Mouse (Mus musculus) cerebellum, postnatal 4 days (tissue): Measurements from ENCODE around the gene Dhx40.
"Not testable (repeated sequence)": the region's sequence is repeated elsewhere in the genome, so short reads cannot be mapped to it uniquely, and the experiment has no call there.

Experiments
- DNase-seq, 2 experiments: peaks; one replicate each; pipeline ENCODE4 v3.0.0; 2022; ENCODE audit warnings: low spot score in 2 of 2, mixed read lengths in 1 of 2

Gene Dhx40

DNA sequence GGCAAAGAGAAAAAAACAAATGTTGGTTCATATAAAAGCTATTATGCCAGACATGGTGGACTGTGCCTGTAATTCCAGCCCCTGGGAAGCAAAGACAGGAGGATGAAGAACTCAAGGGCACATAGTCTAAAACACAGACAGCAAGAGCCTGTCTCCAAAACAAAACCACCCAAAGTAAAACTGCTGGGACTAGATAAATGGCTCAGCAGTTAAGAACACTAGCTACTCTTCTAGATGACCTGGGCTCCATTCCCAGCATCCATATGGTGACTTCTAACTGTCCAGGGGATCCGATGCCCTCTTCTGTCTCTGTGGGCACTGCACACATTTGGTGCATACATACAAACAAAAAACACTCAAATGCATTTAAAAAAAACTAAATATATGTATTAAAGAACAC is 56.5 kb downstream of the Dhx40 start:
- no peak for DNase-seq

DNA sequence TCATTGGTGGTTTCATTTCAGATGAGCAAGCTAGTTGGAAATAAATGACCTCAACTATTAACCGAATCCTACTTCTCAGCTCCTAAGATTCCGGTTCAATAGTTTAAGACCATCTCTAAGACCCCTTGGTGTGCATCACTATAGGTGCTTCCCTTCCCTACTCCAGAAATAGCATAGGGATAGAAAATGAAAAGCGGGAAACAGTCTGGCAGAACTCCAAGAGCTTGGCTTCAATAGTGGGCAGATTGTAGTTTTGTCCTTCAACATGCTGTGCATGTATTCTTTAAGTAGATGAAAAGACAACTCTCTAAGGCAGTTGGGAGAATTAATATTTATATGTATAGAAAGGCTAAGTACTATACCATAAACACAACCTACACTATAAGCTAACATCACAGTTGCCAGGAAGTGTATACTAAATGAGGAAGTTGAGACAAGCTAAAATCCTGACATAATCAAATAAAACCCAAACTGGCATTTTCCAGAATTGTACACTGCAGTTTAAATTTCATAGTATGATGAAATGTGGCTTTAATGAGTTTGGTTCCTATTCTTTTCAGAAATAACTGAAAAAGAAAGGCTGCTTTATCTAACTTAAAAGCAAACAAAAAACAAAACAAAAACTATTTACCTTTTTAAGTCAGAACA is 57.6 kb downstream of the Dhx40 start:
- DNase-seq, result no peak

DNA sequence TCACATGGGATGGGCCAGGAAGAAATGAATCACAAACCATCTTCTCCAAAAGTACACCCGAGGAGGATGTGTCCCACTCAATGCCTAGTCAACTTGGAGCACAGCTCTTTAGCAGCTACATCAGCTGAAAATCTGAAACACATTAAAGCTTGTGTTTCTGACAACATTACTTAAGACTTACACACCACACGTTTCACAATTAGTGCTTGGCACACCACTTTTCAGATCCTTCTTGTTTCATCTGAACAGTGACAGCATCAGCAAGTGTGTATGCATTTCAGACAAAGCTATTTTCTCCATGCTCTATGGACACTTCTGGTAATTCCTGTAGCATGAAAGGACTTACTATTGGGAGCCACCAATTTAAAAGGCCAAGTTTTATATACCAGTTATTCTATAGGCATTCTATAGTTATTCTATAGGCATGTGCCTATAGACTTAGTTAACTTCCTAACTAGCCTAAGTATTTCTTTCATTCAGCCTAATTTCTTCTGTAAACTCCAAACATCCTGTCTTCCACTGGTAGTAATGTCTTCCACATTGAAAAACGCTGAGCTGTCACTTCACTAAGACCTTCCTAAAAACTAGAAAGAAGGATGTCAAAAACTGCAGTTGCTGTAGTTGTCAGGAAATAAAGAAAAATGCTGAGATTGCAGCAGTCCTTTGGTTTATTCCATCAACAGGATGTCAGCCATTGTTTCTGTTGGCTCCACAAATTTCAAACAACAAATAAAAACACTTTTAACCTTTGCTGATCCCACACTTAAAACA is 61.7 kb downstream of the Dhx40 start:
- no peak for DNase-seq

DNA sequence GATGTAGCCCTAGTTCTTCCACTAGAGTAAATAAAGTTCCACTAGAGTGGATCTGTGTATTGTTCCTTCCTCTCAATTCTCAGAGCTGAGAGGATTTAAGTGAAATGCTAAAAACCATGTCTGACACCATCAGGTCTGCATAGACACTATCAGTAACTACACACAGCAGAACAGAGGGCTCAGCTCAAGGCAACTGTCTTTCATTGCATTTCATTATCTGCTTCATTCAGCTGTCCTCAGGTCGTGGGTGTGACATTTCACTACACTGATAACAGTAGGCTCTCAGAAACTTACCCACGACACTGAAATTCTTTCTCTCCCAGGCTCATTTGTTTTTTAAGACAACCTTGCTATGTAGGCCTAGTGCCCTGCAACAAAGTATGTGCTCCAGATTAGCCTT is 64.9 kb downstream of the Dhx40 start:
- no peak for DNase-seq

DNA sequence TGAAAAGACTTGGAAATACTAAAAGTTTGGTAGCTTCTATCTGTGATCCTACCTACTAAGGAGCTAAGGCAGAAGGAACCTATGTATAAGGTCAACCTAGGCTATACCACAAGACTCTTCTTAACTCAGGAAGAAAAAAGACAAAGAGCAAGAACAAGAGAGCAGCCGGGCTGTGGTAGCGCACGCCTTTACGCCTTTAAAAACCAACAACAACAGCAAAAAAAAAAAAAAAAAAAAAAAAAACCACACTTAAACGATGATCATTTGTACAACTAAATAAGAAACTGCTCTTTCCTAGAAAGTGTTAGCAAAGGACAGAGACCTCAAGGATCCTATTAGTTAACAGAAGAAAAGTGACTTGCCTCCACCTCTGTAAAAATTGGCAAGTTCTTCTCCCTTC is 66.0 kb downstream of the Dhx40 start:
- DNase-seq, result no peak

DNA sequence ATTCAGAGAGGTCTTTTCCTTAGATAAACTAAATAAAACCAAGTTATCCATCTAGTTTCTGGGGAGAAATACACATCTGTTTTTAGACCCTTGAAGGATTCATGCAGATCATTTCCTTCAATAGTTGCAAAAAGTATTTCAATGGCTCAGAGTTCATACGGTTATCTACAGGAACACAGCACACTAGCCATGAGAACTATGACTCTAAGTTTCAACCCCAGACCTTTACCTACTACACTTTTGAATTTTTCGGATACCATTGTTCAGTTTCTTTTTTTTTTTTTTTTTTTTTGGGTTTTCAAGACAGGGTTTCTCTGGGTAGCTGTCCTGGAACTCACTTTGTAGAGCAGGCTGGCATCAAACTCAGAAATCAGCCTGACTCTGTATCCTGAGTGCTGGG is 68.1 kb downstream of the Dhx40 start:
- no peak for DNase-seq

DNA sequence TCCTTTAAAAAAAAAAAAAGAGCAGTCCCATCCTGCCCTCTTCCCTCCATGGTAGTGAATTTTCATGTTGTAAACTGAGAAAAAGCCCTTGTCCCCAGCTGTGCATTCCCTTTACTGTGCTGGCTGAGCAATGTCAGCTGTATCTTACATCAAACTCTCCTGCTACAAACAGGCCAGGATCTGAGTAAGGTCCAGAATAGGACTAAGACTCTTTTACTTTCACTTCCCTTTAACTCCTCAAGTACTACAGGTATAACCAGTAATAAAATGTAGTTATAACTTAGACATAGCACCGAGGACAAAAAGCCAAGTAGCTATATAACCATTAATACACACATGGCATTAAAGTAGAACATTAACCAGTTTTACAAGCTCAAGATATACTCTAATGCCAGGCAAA is 68.6 kb downstream of the Dhx40 start:
- no peak for DNase-seq

DNA sequence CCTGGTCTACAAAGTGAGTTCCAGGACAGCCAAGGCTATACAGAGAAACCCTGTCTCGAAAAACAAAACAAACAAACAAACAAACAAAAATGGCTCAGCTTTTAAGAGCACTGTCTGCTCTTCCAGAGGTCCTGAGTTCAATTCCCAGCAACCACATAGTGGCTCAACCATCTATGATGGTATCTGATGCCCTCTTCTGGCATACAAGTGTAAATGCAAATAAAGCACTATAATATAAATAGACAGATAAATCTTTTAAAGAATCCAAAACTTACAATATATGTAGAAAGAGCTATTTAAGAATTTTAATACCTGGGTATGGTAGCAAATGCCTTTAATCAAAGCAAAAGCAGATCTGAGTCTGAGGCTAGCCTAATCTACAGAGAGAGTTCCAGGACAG is 69.2 kb downstream of the Dhx40 start:
- DNase-seq, result not testable (repeated sequence)

DNA sequence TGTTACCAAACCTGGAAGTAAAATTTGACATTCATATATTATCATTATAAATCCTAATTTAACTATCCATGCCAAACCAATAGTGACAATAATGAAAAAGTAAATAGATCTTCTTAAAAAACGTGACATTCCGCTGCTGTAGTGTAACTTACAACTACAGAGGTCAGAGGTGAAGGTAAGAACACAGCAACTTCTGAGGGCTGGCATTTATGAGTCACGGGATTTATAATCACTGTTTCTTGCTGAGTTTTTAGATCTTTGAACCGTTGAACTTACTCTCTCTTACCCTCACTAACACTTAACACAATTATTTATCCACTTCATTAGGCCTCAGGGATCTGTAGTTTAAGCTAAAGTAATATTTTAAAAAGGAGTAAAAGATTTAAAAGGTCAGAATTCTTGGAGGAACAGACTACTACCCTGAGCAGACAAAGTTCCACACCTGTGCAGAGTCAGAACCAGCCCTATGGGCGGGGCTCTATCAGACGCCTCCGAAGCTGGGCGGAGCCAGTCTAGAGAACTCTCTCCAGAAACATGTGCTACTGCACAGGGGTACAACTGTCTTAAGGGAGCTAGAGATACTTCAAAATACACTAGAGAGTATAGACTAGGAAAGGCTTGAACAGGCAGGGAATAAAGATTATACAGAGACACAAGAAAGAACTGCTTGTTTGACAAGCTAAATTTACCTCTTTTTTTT is 70.1 kb downstream of the Dhx40 start:
- no peak for DNase-seq

DNA sequence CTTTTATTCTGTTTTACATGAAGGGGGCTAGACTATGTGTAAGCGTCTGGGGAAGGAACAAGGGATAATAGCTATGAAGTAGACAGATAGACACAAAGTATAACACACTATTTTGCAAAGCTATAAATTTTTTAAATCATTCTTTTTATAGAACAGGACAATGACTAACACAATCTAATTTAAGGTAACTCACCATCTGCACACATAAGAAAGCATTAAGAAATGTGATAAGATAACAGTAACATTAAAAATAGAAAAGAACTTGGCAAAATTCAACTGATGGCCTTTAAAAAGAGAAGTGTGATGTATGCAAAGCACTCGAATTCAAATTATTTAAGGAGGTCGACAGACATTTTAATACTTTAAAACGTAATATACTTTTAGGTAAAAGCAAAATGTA is 72.6 kb downstream of the Dhx40 start:
- no peak for DNase-seq

DNA sequence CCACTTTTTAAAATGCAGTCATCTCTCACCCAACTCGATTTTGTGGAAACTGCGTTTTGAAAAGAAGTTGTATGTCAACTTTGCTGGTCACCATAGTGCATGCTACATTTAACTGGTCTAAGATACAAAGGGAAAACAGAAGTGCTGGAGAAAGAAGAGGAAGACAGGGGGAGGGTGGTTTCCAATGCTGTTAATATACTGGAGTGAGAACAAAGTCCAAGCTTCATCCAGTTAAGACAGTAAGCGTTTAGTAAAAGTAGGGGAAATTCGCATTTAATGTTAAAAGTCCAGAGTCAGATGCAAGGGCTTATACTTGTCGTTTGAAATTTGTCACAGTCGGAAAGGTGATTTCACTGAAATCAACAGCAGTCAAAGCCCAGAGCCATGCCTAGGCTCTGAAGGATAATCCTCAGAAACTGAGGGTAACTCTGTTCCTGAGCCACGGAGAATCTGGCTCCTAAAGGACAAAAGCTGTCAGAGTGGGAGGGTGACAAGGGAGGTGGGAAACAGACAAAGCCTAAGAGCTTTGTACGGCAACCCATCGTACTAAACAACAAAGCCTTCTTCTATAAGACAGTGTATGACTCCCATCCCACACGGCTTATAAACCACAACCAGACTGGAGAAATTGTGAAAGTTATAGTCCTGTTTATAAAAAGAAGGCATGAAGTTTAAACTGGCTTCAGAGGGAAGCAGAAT is 73.2 kb downstream of the Dhx40 start:
- no peak for DNase-seq

DNA sequence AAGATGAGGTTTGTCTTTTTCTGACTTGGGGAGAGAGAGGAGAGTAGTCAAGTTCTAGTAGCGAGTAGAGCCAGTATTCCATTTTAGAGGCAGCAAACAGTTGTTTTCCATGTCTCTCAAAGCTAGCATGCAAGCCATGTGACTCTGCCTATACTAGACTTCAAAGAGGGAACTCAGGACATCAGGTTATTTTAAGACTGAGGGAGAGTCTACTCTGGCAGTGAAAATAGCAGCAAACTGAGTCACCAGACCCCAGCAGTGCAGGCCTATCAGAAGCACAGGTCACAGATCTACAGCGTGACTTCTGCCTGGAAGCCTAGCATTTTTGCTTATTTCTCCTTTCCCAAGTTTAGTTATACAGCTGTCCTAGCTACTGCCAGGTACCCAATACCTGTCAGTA is 76.1 kb downstream of the Dhx40 start:
- DNase-seq, result no peak

DNA sequence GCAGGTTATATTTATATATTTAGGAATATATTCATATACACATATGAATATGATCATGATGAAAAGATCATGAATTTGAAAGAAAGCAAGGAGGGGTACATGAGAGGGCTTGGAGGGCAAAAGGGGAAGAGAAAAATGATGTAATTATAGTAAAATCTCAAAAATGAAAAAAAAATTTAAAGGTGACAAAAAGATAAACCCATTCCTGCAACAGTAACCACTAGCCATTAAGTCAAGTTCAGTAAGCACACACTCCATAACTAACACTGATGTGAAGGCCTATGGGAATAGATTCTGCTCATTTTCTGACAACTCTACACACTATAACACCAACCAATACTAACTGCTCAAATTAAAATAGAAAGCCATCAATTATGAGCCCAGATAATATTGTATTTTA is 81.9 kb downstream of the Dhx40 start:
- DNase-seq, result no peak

DNA sequence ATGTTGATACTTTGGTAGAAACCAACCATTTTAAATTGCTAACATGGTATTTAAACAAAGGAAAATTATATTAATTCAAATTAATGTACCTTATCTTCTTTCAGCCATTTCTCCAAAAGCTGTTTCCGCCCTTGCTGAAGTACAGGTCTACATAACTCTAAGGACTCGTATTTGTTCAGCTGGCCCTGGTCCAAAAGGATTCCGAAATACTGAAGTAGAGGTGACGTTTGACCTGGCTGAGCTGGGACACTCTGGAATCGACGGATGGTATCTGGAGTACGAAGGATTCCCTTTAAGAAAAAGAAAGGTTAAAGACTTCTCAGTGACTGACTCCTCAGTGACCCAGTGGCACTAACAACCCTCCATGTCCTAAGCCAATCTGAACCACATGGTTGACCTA is 82.6 kb downstream of the Dhx40 start:
- DNase-seq, result no peak

DNA sequence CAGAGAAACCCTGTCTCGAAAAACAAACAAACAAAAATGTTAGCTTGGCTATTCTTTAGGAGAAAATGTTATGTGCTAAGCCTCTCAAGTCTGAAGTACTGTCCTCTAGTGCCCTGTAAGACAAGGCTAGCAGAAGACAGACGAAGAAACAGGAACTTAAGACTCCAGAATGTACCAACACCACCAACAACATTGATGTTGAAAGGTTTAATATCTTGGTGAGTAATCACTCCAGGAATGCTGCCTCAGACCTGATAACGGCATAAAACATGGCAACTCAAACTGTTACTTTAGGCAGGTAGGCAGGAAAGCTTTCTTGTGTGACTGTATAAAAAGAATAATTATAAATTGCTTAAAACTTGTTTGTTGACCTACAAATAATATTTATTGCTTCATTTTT is 83.5 kb downstream of the Dhx40 start:
- no peak for DNase-seq

DNA sequence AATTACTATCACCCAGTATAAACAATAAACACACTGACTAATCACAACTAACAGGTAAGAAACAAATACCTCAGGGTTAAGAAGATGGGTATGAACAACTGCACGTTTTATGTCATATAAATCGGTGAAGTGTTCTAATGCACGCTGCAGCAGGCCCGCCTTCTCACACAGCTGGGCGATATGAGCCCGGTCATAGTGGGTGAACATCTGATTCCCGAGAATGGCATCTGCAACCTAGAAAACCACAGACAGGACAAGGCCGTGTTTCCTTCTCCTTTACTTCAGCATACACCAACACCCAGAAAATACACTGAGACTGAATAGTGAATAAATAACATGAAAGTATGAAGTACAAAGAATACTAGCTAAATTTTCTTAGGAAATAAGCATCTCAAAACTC is 88.2 kb downstream of the Dhx40 start:
- DNase-seq, result no peak
